Mouse (Mus musculus) ovary, postnatal 36 days (tissue): ENCODE data around the gene Gm21905.

Source experiments
- DNase-seq: peaks from one replicate; pipeline ENCODE4 v3.0.0; 2022; ENCODE audit warnings: low spot score, mixed read lengths

The Gm21905 gene

GRCm38 (mm10) chr5:67946321-67946720 is at the start of gene Gm21905:
Gene Gm21905, minus strand, starts transcription at chr5:67946421.
- no peak for DNase-seq

- DNase-seq, result no peak
Measured at GRCm38 (mm10) chr5:67990426-67990825, 44.2 kb upstream of the Gm21905 start.

- no peak for DNase-seq
Measured at GRCm38 (mm10) chr5:67981946-67982526, 35.8 kb upstream of the Gm21905 start.

- DNase-seq, result no peak
Measured at GRCm38 (mm10) chr5:67969536-67969935, 23.3 kb upstream of the Gm21905 start.

GRCm38 (mm10) chr5:67961708-67962629 is 15.7 kb upstream of the Gm21905 start:
- DNase-seq, result no peak

GRCm38 (mm10) chr5:67955486-67955885 is 9.3 kb upstream of the Gm21905 start:
- DNase-seq, result no peak

- DNase-seq, result no peak
Measured at GRCm38 (mm10) chr5:67954097-67954496, 7.9 kb upstream of the Gm21905 start.

- DNase-seq, result no peak
Measured at GRCm38 (mm10) chr5:67948074-67948473, 1.9 kb upstream of the Gm21905 start.

GRCm38 (mm10) chr5:67947006-67947405 is 785 bp upstream of the Gm21905 start:
- DNase-seq, result no peak

- no peak for DNase-seq
Measured at GRCm38 (mm10) chr5:67944074-67944785, 2.0 kb downstream of the Gm21905 start.

- no peak for DNase-seq
Measured at GRCm38 (mm10) chr5:67943199-67943598, 3.0 kb downstream of the Gm21905 start.

- no peak for DNase-seq
Measured at GRCm38 (mm10) chr5:67941369-67941768, 4.9 kb downstream of the Gm21905 start, which contains the start of gene Gm5108. Gene Gm5108, plus strand, starts transcription at chr5:67941669.

GRCm38 (mm10) chr5:67931623-67932022 is 14.6 kb downstream of the Gm21905 start:
- DNase-seq, result no peak

GRCm38 (mm10) chr5:67930584-67930983 is 15.6 kb downstream of the Gm21905 start:
- DNase-seq, result no peak

GRCm38 (mm10) chr5:67904555-67904954 is 41.7 kb downstream of the Gm21905 start:
- no peak for DNase-seq

GRCm38 (mm10) chr5:67898921-67899320 is 47.3 kb downstream of the Gm21905 start:
- DNase-seq, result no peak

GRCm38 (mm10) chr5:67884422-67885210 is 61.6 kb downstream of the Gm21905 start:
- no peak for DNase-seq

GRCm38 (mm10) chr5:67883564-67884171 is 62.6 kb downstream of the Gm21905 start:
- DNase-seq, result no peak
